Comparison of ENCODE assay signal across 9 mouse cellular contexts in genomic region chr16:39984635-39985291, GRCm38 (mm10). TPM values are rescaled to one million over a fixed set of nuclear protein-coding genes. Genes with fewer than 3 reads are reported as not detected.
A peak's percentile ranks its signal among the peaks of the same experiment; 100 is the strongest.
DNase-seq lines count a peak whose midpoint lies in the region; ATAC-seq and TF ChIP-seq lines count a peak whose summit lies in the region.
"Had no signal": no experiment of that assay in that cellular context is flagged by ENCODE, and none has a peak within 500 bp of the region (broad histone marks: within the 10 kb centered on the region; RNA-seq: fewer than 3 reads in every experiment).

No protein-coding gene starts in this region.

- peak overlapping the region; percentile 53 for H3K4me3 ChIP-seq in embryonic facial prominence, embryonic 15.5 days (replicated peaks)
- H3K4me3 ChIP-seq in intestine, postnatal 0 days (ENCODE audit: low read depth, low read length), result peak overlapping the region; percentile 36
- no peak overlapping the region; the same call in 1 of the 2 replicates for H3K4me3 ChIP-seq in liver, embryonic 16.5 days (ENCODE audit: low read depth, low read length)
- peak overlapping the region; percentile 48 for H3K4me3 ChIP-seq in stomach, embryonic 14.5 days (ENCODE audit: low read depth, low read length)

- H3K9me3 ChIP-seq in embryonic facial prominence, embryonic 15.5 days (replicated peaks), result no peaks in the 10 kb centered on the region
- no peaks in the 10 kb centered on the region for H3K9me3 ChIP-seq in intestine, postnatal 0 days (ENCODE audit: control insufficient read depth)
- no peaks in the 10 kb centered on the region for H3K9me3 ChIP-seq in liver, embryonic 16.5 days (replicated peaks; ENCODE audit: control insufficient read depth, low read length)
- H3K9me3 ChIP-seq in stomach, embryonic 14.5 days (ENCODE audit: control insufficient read depth, low read depth, low read length), result no peaks in the 10 kb centered on the region

- H3K36me3 ChIP-seq in embryonic facial prominence, embryonic 15.5 days, result no peaks in the 10 kb centered on the region
- no peaks in the 10 kb centered on the region for H3K36me3 ChIP-seq in intestine, postnatal 0 days (ENCODE audit: control insufficient read depth, insufficient read depth)
- no peaks in the 10 kb centered on the region for H3K36me3 ChIP-seq in liver, embryonic 16.5 days (ENCODE audit: control insufficient read depth, insufficient read depth)
- no peaks in the 10 kb centered on the region for H3K36me3 ChIP-seq in stomach, embryonic 14.5 days (ENCODE audit: control insufficient read depth, insufficient read depth, low read length)

- ATAC-seq in embryonic facial prominence, embryonic 15.5 days (ENCODE audit: insufficient number of reproducible peaks, low FRiP score, low TSS enrichment, low read depth), result peak; percentile 51
- ATAC-seq in intestine, postnatal 0 days, result no peak
- no peak for ATAC-seq in liver, embryonic 16.5 days (ENCODE audit: low read depth)
- peak; percentile 47 for ATAC-seq in stomach, embryonic 14.5 days (ENCODE audit: insufficient number of reproducible peaks, insufficient read depth, low FRiP score, low read depth)
- no peak for ATAC-seq in inflammation-experienced regulatory T-cells, adult 6 months

- no peaks in the 10 kb centered on the region for H3K27me3 ChIP-seq in embryonic facial prominence, embryonic 15.5 days
- no peaks in the 10 kb centered on the region for H3K27me3 ChIP-seq in intestine, postnatal 0 days (replicated peaks; ENCODE audit: control insufficient read depth, insufficient read depth, low read length)
- H3K27me3 ChIP-seq in liver, embryonic 16.5 days (ENCODE audit: control insufficient read depth, insufficient read depth, low read depth, low read length), result no peaks in the 10 kb centered on the region
- H3K27me3 ChIP-seq in stomach, embryonic 14.5 days (ENCODE audit: control insufficient read depth, insufficient read depth, low read length), result no peaks in the 10 kb centered on the region

- H3K27ac ChIP-seq in embryonic facial prominence, embryonic 15.5 days (replicated peaks), result no peak overlapping the region
- H3K27ac ChIP-seq in intestine, postnatal 0 days (ENCODE audit: low read depth, low read length), result no peak overlapping the region
- no peak overlapping the region for H3K27ac ChIP-seq in liver, embryonic 16.5 days (ENCODE audit: low read length)
- no peak overlapping the region for H3K27ac ChIP-seq in stomach, embryonic 14.5 days (ENCODE audit: low read length)

- peak overlapping the region; percentile 95 for H3K4me2 ChIP-seq in embryonic facial prominence, embryonic 15.5 days (replicated peaks)
- H3K4me2 ChIP-seq in intestine, postnatal 0 days (replicated peaks; ENCODE audit: low read depth), result peak overlapping the region; percentile 64
- peak overlapping the region; percentile 38; the same call in 1 of the 2 replicates for H3K4me2 ChIP-seq in liver, embryonic 16.5 days (ENCODE audit: low read depth, low read length)
- H3K4me2 ChIP-seq in stomach, embryonic 14.5 days (replicated peaks; ENCODE audit: low read depth, low read length), result peak overlapping the region; percentile 92

- peak overlapping the region; percentile 40 for H3K9ac ChIP-seq in embryonic facial prominence, embryonic 15.5 days
- peak overlapping the region; percentile 7; the same call in 1 of the 2 replicates for H3K9ac ChIP-seq in intestine, postnatal 0 days (ENCODE audit: low read depth, low read length)
- no peak overlapping the region for H3K9ac ChIP-seq in liver, embryonic 16.5 days (ENCODE audit: low read depth, low read length)
- peak overlapping the region; percentile 33; the same call in 1 of the 2 replicates for H3K9ac ChIP-seq in stomach, embryonic 14.5 days (replicated peaks; ENCODE audit: low read depth, low read length)

- DNase-seq in embryo, embryonic 10 days (ENCODE audit: low spot score), result peak; percentile 69
- no peak for DNase-seq in embryo, embryonic 9.5 days (ENCODE audit: extremely low spot score)
- DNase-seq in Muller cell, postnatal 12 days (ENCODE audit: inconsistent ontology term), result peak; percentile 60

- WGBS in embryonic facial prominence, embryonic 15.5 days, result under 1% methylated on average over 28 of the region's 29 CpGs
- WGBS in intestine, postnatal 0 days, result 2% methylated on average over 28 of the region's 29 CpGs
- under 1% methylated on average over 25 of the region's 29 CpGs for WGBS in liver, embryonic 16.5 days (ENCODE audit: insufficient replicate concordance)
- 1% methylated on average over 29 of the region's 29 CpGs for WGBS in stomach, embryonic 14.5 days

- H3K4me1 ChIP-seq in embryonic facial prominence, embryonic 15.5 days, result no peaks in the 10 kb centered on the region
- H3K4me1 ChIP-seq in intestine, postnatal 0 days (replicated peaks; ENCODE audit: control insufficient read depth, insufficient read depth, low read length), result no peaks in the 10 kb centered on the region
- H3K4me1 ChIP-seq in liver, embryonic 16.5 days (ENCODE audit: control insufficient read depth, low read depth, low read length), result no peaks in the 10 kb centered on the region
- no peaks in the 10 kb centered on the region for H3K4me1 ChIP-seq in stomach, embryonic 14.5 days (ENCODE audit: control insufficient read depth, insufficient read depth, low read length)

- TF ChIP-seq CTCF in intestine, postnatal 0 days (IDR thresholded peaks at IDR 0.05; ENCODE audit: low read depth), result no peak

RNA-seq across cellular contexts. Expression of gene Lsamp, which starts 0.6 kb away (rescaled TPM):
- 8.4 and 8.6 TPM in 2 replicates for polyA plus RNA-seq in embryonic facial prominence, embryonic 15.5 days (2015; fragmentation: Nextera tagmentation; extraction: Ambion mirVana)
- 1.4 and 1.5 TPM in 2 replicates for polyA plus RNA-seq in intestine, postnatal 0 days (2015; fragmentation: Nextera tagmentation; extraction: Ambion mirVana)
- 0.13 and 0.15 TPM in 2 replicates for polyA plus RNA-seq in liver, embryonic 16.5 days (2015; fragmentation: Nextera tagmentation; extraction: Ambion mirVana)
- 12.2 and 15.6 TPM in 2 replicates for polyA plus RNA-seq in stomach, embryonic 14.5 days (2014; fragmentation: Nextera tagmentation; extraction: Ambion mirVana)
- under 1 TPM in 1 of 3 experiments, not detected in 2; 0.28 TPM for polyA plus RNA-seq in inflammation-experienced regulatory T-cells, adult 6 months (2017; shearing (Covaris generic))
- polyA plus RNA-seq: C2C12 had no signal

Comparison
In these comparisons a context has a peak if more than half of its experiments do, and no peak if none do; other contexts are left out.
1. ATAC-seq: peak in embryonic facial prominence, embryonic 15.5 days (single experiment) and stomach, embryonic 14.5 days (single experiment); none in intestine, postnatal 0 days (single experiment), liver, embryonic 16.5 days (single experiment) and inflammation-experienced regulatory T-cells, adult 6 months (single experiment).
2. H3K4me2 ChIP-seq: peak in every context shown above with its lines; median percentile 95 in embryonic facial prominence, embryonic 15.5 days; 92 in stomach, embryonic 14.5 days; 64 in intestine, postnatal 0 days; 38 in liver, embryonic 16.5 days.